Mouse (Mus musculus) c-Kit-positive CD71-positive TER-119-negative erythroid progenitor cells, embryonic 14.5 days (primary cell): ENCODE measurements at regions not wholly inside any gene's neighbourhood (a gene's known extent, or its start where the extent isn't known, plus 50 kb on each side); places are given as distances from the start of the nearest gene placed in this dataset.

Experiments
- DNase-seq: peaks from one replicate; pipeline ENCODE4 v3.0.0-alpha.2; 2013; ENCODE audit warnings: low read depth

DNA sequence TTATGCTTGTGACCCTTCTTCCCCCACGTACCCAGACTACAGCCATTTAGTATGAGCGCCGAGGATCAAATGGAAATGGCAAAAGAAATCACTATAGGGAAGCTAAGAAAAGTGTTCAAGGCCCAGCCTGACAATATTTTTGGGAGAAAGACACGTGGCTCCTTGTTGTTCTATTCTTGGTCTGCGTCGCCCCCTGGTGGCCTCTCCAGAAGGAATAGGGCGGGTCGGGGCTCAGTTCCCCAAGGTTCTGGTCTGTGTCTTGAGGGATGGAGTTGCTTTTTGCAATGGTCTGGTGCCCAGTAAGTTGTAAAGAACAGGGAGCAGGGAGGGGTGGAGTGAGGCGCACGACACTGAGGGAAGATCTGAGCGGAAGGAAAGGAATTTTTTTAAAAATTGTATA lies 264.4 kb upstream of the Nfe2l3 start:
- DNase-seq, result no peak

DNA sequence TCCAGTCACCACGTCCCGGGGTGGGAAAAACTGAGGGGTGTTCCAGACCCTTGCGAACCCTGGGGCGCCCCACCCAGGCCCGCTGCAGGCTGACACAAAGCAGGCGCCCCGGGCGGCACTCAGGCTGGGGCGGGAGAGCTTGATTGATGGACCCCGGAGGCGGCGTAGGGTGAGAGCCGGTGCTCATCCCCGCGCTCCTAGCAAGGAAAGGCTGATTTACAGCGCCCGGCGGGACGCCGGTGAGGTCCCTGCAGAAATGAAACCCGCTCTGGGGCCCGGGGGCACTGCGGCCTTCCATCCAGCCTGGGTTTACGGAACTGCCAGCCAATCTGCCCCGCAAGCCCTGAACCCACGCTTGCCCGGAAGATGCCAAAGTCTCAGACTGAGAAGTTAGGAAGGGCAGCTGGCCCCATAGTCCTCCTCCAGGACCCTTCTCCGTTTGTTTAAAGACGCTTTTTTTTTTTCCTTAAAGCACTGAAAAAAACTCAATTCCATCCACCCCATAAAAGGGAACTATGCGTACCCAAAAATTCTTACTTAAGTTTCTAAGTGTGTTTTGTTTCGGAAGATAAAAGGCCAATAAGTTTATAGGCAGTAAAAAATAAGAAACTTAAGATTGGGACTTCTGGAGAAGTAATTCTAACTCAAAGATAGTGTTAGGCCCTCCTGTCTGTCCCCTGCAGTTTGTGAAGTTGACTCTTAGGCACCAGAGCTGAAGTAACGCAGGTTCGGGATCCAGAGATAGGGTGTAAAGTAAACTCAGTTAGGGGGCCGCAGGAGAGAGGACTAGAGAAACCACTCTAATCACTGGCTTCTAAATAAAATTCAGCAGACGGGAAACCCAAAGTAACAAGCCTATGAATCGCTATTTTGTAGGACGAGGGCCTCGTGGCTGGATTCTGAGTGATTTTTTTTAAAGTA lies 263.4 kb upstream of the Nfe2l3 start:
- DNase-seq, result no peak

DNA sequence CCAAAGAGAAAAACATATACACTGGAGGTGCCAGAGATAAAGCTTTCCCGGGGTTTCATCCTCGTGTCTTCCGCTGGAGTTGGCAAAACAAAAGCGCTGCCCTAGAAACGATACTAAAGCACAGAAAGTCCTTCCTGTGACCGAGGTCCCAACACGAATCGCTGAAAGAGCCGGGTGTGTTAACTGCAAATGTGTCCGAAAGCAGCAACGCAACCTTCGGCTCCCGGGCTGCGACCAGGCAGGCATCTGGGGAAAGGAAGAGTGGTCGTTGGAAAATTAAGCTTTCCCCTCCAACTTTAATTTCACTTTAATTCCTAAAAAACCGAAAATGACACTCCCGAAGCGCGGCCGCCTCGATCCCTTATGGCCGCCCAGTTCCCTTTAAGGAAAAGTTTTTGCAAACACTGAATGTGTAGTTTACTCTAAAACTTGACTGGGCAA lies 262.5 kb upstream of the Nfe2l3 start:
- DNase-seq, result no peak

DNA sequence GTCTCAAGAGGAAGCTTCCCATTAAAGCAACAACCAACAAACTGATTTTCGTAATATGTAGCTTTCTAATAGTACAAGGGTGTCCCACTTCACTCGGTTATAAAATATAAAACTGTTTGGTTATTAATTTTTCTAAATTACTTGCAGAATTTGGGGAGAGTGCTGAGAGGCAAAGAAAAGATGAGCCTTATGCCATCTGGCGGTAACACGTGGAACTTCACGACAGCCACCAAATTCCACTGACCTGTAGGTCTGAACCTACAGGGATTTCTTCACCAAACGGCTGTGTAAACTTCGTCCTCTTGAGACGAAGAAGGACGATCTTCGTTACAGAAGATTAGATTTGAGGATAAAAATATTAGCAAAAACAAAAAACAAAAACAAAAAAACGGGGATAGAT lies 262.1 kb upstream of the Nfe2l3 start:
- DNase-seq, result no peak

DNA sequence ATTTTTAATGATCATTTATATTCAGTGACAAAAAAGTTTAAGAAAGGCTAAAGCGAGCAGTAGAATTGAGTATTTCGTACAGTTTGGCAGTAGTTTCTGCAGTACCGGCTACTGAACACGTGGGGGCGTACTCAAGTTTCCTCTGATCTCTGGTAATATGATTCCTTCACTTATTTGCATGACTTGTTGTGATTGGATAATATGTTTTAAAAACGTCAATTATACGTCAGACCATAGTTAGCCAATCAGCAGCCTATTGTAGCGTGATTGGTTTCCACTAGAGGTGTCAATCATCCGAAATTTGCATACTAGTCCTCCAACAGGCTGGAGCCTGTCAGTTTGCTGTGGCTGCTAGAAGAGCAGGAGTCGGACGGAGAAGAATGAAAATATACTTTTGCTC lies 261.6 kb upstream of the Nfe2l3 start:
- DNase-seq, result peak; percentile 85

DNA sequence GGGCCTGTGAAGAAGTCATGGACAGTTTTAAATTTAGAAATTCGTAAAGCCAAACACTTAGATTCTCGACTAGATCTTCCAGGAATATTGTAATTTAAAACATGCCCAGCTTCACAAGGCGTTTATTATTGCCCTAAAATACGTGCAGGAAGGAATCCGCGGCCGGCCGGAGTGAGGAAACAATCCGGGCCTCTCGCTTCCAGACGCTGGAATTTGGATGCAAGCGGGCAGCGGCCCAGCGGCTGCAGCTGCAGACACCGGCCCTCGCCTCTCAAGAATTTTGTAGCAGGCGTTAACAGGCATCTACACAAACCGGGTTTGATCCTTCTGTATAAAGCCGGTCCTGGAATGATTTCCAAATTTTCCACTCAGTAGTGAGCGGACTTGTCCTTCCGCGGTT lies 260.7 kb upstream of the Nfe2l3 start:
- DNase-seq, result no peak

DNA sequence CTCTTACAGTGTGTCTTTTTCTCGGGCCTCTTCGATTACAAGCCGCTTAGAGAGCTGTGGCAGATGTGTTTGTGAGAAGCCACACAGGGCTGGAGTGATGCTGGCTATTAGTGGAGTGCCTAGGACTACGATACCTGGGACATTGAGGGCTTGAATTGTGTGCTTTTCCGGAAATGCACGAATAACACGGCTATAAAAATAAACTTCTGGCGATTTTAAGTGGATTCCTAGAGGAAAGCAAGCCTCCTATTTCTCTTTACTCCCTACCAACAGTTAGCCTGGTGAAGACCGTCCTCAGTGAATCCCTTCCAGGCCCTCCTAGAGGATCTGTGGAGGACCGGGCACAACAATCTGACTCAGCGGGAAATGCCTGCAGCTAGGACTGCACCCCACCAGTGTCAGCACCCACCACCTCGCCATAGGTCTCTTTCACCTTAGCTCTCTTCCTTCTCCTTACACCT lies 260.1 kb upstream of the Nfe2l3 start:
- no peak for DNase-seq

DNA sequence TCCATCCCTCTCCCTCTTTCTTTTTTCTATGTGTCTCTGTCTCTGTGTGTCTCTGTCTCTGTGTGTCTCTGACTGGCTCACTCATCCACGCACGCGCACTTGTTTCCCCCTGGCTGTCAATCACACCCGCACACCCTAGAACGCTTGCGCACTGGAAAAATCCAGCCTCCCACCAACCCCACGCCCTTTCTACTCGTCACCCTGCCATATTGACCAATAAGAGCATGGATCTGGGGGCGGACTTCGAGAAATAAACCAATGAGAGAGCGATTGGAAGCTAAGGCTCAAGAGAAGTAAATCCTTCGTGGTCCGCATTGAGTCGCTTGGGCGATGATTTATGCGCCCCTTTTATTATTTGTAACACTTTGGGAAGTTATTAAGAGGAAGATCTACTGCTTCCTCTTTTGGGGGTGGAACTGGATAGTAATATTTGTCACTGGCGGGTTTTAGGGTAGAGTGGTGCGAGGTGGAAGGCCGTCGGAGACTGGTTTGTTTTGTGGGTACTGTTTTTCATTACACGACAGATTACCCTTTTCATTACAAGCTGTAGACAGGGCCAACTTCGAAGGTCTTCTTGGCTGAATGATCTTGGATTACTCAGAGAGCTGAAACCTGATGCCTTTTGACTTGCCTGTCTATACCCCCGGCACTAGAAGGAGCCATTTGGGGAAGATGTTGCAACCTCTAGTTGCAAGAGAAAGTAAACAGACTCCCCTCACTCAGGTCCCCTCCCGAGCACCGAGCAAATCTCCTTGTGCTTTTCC lies 259.4 kb upstream of the Nfe2l3 start:
- DNase-seq, result no peak

DNA sequence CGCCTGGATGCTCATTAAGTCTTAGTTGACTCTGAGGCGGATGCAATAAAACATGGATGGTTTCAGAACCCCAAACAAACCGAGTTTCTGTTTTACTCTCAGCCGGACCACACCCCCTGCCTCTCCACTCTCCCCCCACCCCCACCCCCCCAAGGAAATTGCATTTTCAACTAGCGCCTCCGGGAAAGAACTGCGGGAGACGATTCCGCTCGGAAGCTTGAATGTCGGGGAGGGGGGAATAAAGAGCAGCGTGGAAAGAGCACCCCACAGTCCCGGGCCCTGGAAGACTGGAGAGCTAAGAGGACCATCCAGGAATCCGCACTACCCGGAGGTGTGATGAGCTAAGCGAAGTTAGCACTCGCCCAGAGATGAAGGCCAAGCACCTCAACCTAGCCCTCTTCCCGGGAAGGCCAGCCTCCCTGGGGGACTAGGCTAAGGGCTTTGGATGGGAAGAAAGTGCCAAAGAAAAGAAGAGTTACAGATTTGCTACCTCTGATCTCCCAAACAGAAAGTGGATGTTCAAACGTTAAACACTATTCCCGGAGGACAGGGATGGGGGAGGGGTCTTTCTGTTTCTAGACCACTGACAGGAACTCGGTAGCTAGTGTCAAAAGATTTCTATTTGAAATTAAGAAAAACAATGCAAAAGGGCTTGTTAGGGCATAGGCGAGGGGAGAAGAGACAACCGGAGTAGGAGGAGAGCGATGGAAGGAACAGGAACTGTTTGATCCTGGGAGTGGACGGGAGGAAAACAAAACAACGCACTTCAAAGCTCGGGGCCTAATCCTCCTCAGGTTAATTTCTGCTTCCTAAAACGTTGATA lies 258.6 kb upstream of the Nfe2l3 start:
- no peak for DNase-seq

DNA sequence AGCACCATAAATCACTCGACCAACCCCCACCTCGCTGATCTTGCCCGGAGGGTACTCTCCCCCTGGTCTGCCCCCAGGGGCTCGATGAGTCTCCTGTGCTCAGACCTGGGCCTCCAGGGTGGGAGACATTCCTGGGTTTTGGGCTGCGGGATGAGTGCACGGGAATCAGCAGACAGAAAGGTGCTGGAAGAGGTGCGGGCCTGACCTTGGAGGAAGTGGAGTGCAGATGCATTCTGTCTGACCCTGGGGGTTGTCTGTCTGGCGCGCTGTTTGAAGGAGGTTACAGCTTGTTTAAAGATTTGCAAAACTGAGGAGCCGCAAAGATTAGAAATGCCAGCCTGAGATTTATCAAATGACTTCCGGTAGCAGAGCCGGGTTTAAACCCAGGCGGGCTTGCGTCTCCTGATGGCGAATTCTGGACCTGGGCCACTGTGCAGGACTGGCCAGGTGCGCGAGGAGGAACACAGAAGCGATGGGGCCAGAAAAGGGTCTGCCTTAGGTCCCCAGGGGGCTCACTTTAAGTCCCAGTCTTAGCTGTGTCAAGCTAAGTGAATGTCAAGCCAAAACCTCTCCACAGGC lies 257.9 kb upstream of the Nfe2l3 start:
- DNase-seq, result no peak

DNA sequence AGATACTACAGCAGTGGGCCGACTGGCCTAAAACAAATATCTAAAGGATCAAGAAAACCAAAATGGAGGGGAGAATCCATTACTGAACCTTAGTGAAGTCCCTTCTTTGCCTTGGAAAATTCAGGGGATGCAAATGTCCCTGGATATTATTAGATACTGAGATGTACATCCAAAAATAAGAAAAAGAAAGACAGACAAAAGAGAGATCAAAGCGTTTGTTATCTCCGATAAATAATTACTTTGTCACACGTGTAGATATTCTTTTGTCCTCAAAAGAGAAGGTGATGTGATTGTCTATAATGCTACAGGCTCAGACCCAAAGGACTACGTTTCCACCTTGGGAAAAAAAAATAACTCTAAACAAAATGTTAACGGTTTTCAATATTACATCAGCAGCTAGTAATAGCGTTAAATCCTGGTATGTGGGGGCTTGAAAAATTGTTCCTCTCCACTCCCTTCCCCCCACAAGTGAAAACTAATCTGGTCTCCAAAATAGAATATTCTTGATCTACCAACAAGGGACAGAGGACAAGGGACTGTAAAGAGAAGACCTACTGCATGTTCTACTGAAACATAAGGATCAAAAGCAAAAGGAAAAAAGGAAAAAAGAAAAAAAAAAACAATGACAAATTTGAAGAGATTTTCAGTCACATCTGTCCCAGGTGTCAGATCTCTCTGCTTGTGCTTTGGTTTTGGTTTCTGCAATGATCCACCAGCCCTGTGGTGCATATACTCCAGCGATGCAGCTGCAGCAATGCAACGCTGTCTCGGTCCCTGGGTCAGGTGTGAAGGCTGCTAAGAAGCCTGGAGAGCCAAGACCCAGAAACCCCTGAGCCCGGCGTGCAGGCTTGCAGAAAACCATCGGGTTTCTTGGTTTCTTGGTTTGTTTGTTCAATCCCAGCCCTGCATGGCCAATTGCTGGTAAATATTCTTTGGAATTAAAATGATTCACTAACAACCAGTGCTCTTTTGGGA lies 256.6 kb upstream of the Nfe2l3 start:
- DNase-seq, result no peak

DNA sequence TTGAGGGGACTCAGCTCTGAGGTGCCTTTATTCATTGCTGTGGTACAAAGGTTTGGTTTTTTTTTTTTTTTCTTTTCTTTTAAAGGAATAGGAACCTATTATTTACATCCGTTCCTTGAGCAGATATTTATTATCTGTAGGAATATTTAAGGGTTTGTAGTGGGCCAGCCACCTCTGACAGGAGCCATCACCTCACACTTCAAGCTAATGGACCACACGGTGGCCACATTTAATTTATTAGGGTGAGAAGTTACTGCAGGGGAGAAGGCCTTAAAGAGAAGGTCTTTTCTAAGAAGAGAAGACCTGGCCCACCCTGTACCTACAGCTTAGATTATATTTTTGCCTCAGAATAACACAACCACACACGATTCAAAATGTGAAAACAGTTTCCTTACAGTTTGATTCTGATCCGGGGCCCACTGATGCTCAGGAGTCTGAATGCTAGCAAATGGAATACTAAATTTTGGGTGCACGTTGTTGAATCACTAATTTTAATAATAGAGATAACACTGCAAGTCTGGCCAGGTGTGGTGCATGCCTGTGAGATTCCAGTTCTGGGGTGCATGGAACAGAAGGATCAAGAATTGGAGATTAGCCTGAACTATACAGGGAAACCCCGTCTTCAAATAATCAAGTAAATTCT lies 255.6 kb upstream of the Nfe2l3 start:
- DNase-seq, result no peak

DNA sequence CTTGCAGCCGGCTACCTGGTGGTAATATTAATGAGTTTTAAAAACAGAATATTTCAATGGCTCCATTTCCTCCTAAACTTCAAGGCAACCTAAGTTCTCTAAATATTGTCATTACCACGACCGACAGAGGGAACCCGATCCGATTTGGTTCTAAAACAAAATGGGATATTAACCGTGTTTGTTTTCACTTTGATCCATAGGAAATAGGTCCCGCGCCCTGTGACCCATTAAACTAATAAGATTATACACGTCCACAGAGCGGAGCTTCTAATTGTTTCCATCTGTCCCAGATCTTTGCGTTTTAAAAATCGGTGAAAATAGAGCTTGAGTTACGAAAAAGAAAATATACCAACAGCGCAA lies 254.8 kb upstream of the Nfe2l3 start:
- no peak for DNase-seq

DNA sequence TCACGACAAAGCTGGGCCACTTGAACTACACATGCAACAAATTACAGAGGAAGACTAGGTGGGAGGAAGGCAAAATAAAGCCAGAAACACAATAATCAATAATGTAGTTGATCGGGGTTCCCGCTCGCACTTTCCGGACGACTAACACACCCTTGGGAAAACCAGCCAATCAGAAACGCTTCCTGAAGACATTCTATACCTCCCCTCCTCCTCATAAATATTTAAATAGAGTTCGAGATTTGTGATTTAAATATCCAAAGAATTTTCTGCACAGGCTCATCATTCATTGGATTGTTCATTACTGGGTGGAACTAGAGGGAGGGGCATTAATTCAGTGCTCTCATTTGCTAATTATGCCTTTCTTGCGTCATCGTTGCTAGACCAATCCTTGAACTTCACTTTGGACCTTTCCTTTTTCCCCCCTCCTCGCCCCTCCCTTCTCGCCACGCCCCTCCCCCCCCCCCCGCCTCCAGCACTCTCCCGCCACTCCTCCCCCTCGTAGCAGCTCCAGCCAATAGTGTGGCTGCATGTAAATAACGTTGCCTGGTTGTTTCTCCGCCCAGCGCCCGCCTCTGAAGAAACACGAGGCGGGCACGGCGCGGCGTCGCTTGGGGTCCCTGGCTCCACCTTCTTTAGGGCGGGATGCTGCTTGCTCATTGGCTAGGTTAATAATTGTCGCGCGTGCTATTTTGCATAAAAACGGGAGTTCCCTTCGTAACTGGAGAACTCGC lies 254.2 kb upstream of the Nfe2l3 start:
- peak; percentile 95 for DNase-seq

DNA sequence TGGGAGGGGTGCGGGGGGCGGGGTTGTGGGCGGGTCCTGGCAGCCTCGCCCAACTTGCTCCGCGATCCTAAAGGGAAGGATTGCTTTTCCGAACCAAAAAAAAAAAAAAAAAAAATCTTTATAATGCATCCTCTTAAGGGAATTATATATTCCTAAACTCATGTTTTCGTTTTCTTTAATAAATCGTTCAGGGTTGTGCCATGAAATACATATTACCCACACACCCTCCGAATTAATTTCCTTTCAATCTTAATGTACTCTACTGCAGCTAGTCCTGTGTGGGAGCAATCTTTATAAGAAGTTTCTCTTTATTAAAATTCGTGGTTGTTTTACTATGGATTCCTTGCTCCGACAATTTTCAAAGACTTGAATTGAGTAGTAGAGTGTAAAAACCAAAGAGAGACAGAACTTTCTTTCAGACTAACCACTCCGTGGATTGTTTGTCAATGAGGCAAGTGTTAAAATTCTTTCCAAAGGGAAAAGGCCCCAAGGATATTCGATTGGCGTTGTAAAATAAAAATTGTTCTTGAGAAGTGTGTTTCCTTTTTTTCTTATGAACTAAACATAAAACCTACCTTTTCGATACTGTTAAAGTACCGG lies 253.6 kb upstream of the Nfe2l3 start:
- no peak for DNase-seq

DNA sequence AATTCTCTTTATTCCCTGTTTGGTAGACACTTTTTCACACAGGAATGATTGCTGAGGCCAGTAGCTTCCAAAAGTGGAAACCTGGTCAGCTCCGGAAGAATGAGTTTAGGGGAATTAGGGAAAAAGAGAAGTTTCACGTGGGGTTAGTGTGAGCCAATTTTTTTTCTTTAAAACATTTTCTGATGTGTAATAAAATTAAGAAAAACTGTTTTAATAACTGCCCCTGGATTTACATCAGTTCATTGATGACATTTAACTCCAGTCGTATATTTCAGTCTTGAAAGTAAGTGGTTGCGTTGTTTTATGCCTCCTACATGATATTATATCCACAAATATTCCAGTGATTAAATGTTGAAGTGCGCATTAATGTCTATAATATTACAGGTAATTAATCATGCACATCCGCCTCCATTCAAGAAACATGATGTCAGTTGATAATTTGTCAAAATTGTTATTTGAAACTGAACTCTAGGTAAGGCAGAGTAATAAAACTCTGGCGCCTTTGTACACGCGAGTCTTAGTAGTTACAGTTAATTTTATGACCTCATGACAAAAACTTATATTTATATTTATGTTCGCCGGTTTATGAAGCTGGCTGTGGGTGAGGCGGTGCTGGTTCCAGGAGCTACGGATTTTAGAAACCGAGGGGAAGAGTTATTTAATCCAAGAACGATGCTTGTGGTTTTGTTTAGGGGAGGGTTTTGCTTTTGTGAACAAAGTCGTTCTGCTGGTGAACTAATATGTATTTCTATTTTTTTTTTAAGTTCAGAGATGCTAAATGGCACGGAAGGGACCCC lies 252.5 kb upstream of the Nfe2l3 start:
- no peak for DNase-seq

DNA sequence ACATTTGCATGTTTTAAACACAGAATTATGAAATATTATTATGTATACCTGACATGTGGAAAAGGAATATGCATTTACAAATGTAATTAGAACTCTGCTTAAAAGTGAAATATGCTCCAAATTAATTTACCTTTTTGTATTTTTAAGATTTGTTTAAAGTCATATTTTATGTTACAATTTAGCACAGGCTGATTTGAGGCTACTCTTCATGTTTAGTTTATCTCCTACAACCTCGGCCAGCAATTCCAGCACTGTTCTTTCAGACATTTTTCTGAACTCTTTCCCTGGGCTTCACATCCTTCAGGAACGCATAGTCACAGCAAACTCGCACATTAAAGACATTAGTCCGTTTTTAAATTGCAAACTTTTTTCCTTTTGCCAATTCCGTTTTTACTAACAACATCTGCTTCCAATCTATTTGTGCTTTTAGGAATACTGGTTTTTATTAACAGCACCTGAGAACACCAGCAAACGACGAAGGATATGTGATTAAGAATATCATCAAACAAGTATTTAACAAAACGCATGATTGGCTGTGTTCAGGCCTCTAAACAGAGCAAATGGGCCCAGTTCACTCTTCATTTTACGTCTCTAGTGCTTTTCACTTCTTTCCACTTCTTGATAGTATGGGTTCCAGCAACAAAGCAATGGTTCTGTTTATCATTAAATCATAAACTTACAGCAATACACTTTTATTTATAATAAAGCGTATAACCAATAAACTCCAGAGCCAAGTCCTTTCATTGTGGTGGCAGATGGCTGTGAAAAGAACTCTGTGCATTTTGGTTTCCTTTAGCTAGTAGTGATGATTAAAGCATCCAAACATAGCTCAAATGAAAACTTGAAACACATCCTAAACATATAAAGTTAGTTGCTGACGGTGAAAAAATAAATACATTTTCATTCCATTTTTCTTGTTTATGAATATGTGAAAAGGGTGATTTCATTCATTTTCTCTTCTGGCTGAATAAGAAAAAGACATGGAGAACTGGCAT lies 251.3 kb upstream of the Nfe2l3 start:
- DNase-seq, result no peak
